Mouse (Mus musculus) bone marrow, adult 2 months (tissue): Measurements from ENCODE around the gene Prps2. TPM values are rescaled to one million over a fixed set of nuclear protein-coding genes. Genes with fewer than 3 reads are reported as not detected.
A peak's percentile ranks its signal among the peaks of the same experiment; 100 is the strongest.
"Not testable (repeated sequence)": the region's sequence is repeated elsewhere in the genome, so short reads cannot be mapped to it uniquely, and the experiment has no call there.

Experiments
- H3K27ac ChIP-seq: fragments of 200-500 bp; 2 replicates; pipeline ENCODE4 v1.5.1; 2012; ENCODE audit warnings: low read depth, mild to moderate bottlenecking, control low read depth, inconsistent platforms, low read length; ENCODE audit not compliant: control insufficient read depth, poor library complexity, insufficient read depth
- H3K4me1 ChIP-seq: fragments of 200-500 bp; 2 replicates; pipeline ENCODE4 v1.6.1; 2011; ENCODE audit warnings: low read length; ENCODE audit not compliant: control insufficient read depth, insufficient read depth
- H3K4me3 ChIP-seq: fragments of 200-500 bp; replicated peaks from 2 replicates; pipeline ENCODE3; 2011; ENCODE audit warnings: mild to moderate bottlenecking, low read depth, low read length, control low read depth; ENCODE audit not compliant: control insufficient read depth
- CTCF ChIP-seq: fragments of 200-500 bp; IDR thresholded peaks from 2 replicates; pipeline ENCODE4 v1.5.1; 2011; ENCODE audit warnings: low read length, control low read depth; ENCODE audit not compliant: control insufficient read depth, insufficient read depth
- POLR2A ChIP-seq: fragments of 200-500 bp; IDR thresholded peaks from 2 replicates; pipeline ENCODE4 v1.6.1; 2011; ENCODE audit warnings: low read depth, mild to moderate bottlenecking, control low read depth, low read length, borderline replicate concordance; ENCODE audit not compliant: control insufficient read depth
- WGBS: fragments of 180-500 bp; shearing (Covaris S2); methylation state at CpG from one replicate; pipeline ENCODE4 v1.1.7; 2018; 5-methylcytosine and 5-hydroxymethylcytosine counted together
- polyA plus RNA-seq: library from polyadenylated mRNA; stranded (reverse); fragments of >200 nt; gene quantifications from 2 replicates; pipeline ENCODE4 v1.2.4, GENCODE M21; 2011; ENCODE audit warnings: low replicate concordance; ENCODE audit not compliant: missing spikeins, insufficient read depth, insufficient read length

Prps2 gene
- polyA plus RNA-seq = 3.9 and 9.6 TPM in 2 replicates

DNA sequence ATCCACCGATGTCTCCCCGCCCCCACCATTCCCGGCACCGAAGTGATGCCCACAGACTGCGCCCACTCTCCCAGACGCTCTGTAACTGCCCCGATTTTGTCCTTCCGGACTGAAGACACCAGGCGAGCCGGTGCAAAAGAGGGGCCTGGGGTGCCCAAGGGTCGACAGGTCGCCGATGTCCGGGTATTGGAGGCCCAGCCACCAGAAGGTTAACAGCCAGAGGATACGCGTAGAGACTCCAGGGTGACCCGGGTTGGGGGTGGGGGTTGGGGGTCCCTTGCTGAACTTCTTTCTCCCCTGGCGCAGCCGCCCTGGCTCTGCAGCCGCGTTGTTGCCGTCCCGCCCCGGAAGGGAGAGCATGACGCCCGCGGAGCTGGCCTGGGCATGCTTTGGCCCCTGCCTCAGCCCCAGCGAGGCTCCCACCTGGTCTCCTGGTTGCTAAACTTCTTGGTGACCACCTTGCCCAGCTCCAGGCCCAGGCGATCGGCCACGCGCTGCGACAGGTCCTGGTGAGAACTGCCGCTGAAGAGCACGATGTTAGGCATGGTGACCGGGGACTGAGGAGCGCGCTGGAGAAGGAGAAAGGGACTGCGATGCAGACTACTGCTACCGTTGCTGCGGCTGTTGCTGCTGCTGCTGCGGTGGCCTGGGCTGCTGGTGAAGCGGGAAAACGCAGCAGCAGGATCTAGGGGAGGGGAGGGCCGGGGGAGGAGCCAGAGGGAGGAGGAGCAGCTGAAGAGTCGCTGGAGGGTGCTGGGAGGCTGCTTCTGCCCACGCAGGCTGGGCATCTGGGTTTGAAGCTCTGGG, at the start of gene Prps2:
Gene Prps2, minus strand, starts transcription at position 703 of the 807 bp plus-strand sequence.
- Histone ChIP-seq H3K4me3 (peak within 1 kb of the TSS; percentile 94), H3K27ac (peak within 1 kb of the TSS; percentile 62), H3K4me1 (no peaks in the 10 kb centered on the region; the same call in 1 of the 2 replicates)
- TF ChIP-seq CTCF = no peak
- TF ChIP-seq POLR2A = no peak
- 16% methylated on average over 44 of the region's 47 CpGs for WGBS

DNA sequence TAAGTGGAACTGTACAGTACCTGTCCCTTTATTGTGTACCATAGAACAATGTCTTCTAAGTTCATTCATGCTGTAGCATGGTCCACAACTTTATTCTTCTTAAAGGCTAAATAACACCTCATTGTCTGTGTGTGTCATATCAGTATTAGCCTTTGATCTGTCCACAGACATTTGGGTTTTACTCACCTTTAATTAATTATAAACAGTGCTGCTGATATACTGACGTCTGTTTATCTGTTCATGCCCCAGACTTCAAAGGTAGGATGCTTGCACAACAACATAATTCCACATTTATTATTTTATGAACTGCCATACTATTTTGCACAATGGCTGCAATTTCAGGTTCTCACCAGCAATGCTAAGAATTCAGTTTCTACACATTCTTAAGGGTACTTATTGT, 35.1 kb upstream of the Prps2 start:
- WGBS = 59% methylated on average over 1 of the region's 1 CpGs
- TF ChIP-seq CTCF (no peak), POLR2A (no peak)
- Histone ChIP-seq H3K4me3 (no peak overlapping the region), H3K27ac (no peak overlapping the region), H3K4me1 (no peaks in the 10 kb centered on the region)

DNA sequence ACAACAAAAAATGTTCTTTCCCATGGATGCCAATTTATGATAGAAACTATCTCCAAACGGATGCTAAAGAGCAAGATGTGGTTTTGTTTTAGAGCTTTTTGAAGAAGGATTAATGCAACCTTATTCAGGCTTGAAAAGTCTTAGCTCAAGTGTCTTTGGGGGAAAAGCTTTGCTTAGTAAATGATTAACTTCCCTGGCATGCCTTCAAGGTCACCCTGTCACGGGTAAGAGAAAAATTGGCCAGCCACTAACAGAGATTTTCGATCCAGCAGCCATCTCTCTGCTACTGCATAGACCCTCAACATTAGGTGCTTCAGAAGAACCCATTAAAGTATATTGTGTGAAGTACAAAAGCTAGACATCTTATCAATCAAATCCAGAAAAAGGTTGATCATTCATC, 12.4 kb upstream of the Prps2 start:
- Histone ChIP-seq H3K4me1 (no peaks in the 10 kb centered on the region), H3K4me3 (no peak overlapping the region), H3K27ac (no peak overlapping the region)
- 80% methylated on average over 3 of the region's 3 CpGs for WGBS
- no peak for TF ChIP-seq CTCF

DNA sequence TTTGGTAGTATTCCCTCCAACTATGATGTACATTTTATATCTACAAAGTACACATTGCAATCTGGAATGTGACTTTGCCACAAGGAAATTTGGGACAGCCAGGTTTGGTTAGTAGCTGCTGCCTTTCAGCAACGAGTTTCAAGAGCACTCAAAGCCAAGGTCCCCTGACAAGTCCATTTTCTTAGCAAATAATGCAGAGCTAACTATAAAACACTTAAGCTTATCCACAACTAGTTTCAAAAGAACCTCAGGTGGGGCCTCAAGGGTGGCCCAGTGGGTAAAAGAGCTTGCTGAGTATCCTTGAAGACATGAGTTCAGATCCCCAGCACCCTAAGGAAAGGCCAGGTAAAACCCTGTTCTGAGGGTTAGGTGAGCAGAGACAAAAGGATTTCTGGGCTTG, 4.1 kb upstream of the Prps2 start:
- no peak overlapping the region for H3K4me3 ChIP-seq
- H3K27ac ChIP-seq = no peak overlapping the region
- TF ChIP-seq CTCF = no peak
- TF ChIP-seq POLR2A = no peak
- WGBS = 61% methylated on average over 1 of the region's 1 CpGs
- no peaks in the 10 kb centered on the region; the same call in 1 of the 2 replicates for H3K4me1 ChIP-seq

DNA sequence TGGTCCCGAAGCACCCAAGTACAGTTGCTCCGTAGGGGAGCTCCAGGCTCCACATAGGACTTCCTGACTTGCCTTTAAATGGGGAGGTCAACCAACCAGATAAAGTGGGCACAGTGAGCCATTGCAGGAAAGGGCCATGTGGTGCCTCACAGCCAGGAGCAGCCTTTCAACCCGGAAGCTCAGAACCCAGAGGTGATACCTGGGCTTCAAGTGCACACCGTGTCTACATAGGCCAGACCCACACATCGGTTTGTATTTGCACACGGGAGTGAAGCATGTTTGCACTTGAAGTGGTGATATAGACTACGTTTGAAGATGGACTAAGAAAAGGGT, 271 bp upstream of the Prps2 start:
- Histone ChIP-seq H3K27ac (no peak overlapping the region), H3K4me3 (peak overlapping the region; percentile 94), H3K4me1 (no peaks in the 10 kb centered on the region; the same call in 1 of the 2 replicates)
- WGBS = 31% methylated on average over 7 of the region's 7 CpGs
- TF ChIP-seq POLR2A (no peak), CTCF (no peak)

DNA sequence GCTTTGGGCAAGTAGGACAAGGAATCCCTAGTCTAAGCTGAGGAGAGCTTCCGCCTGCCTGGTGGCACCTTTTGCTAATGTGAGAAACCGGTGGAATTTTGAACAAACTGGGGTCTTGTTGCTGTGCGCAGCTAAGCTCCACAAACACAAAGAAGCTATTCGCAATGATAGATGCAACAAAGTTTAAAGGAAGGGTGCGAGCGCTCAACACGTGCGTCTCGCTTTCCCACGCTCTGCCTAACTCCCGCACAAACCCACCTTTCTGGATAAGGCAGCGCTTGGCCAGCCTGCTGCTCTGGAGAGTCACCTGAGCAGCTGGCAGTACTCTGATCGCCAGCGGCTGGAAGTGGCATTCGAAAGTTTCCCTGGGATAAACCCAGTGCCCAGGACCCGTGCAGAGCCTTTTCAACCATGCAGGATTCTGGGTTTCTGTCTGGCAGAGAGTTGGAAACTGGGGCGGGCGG, 934 bp downstream of the Prps2 start:
- H3K27ac ChIP-seq = no peak overlapping the region
- 17% methylated on average over 18 of the region's 18 CpGs for WGBS
- no peaks in the 10 kb centered on the region; the same call in 1 of the 2 replicates for H3K4me1 ChIP-seq
- TF ChIP-seq CTCF (no peak), POLR2A (no peak)
- H3K4me3 ChIP-seq = peak overlapping the region; percentile 94

DNA sequence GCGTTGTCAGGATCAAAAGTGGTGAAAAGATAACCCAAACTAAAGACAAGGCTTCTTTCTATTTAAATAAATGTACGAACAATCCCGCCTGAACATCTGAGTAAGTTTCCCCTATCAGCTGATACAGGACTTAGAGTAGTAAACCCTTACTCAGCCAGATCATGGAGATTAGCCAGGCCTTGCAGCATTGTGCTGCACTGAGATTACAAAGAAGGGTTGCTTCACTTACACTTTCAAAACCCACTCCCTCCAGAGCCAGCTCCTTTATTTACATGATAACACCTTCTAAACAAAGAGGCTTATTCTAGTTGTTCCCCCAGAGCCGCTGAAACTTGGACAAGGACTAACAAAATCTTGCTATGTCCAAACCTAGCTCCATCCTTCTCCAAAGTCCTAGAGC, 2.5 kb downstream of the Prps2 start:
- Histone ChIP-seq H3K27ac (no peak overlapping the region), H3K4me3 (no peak overlapping the region), H3K4me1 (no peaks in the 10 kb centered on the region; the same call in 1 of the 2 replicates)
- no peak for TF ChIP-seq CTCF
- TF ChIP-seq POLR2A = no peak
- 55% methylated on average over 4 of the region's 4 CpGs for WGBS

DNA sequence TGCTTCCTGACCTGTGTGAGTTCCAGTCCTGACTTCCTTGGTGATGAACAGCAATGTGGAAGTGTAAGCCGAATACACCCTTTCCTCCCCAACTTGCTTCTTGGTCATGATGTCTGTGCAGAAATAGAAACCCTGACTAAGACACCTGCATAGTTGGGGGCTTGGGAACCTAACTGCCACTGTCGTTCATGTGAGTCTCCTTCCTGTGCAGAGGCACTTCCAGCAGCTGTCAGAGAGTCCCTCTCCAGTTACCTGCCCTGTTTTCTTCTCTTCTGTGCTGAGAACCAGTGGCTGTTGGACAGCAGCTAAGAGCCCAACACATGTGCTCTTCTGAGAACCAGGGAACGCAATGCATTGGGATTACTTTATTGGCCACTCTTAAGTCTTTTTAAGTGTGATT, 21.3 kb downstream of the Prps2 start:
- not testable (repeated sequence) for H3K27ac ChIP-seq, H3K4me3 ChIP-seq, H3K4me1 ChIP-seq
- WGBS = 65% methylated on average over 3 of the region's 3 CpGs

DNA sequence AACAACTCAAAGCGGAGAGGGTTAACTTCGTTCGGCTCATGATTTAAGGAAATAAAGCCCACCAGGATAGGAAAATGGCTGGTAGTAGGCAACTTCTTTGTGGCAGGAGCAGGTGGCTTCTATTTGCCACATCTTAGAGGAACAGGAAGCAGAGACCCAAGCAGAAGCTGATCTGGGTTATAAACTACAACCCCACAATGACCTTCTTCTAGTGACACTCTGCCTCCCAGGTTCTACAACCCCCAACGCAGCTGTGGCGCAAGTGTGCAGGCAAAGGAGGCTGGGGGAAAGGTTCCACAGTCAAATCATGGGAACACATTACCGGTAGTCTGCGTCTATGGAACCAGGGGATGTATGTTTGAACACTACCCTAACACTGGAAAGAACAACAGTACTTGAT, 22.8 kb downstream of the Prps2 start:
- Histone ChIP-seq H3K4me1 (no peaks in the 10 kb centered on the region; the same call in 1 of the 2 replicates), H3K27ac (no peak overlapping the region), H3K4me3 (no peak overlapping the region)
- no peak for TF ChIP-seq POLR2A
- no peak for TF ChIP-seq CTCF
- 39% methylated on average over 7 of the region's 7 CpGs for WGBS
